Mouse (Mus musculus) kidney, postnatal 0 days (tissue): ENCODE results near the gene Suclg2. TPM values are rescaled to one million over a fixed set of nuclear protein-coding genes. Genes with fewer than 3 reads are reported as not detected.

Source experiments
- ATAC-seq: fragments of 200-750 bp; cut with Nextera tagmentation; replicated peaks from 2 replicates; pipeline ENCODE4 v1.8.0; 2017; ENCODE audit warnings: low read depth, moderate number of reproducible peaks, moderate TSS enrichment, moderate library complexity; ENCODE audit not compliant: low FRiP score
- DNase-seq: peaks from one replicate; pipeline ENCODE4 v3.0.0-alpha.2; 2016; ENCODE audit warnings: low spot score
- H3K27ac ChIP-seq: fragments of 300-500 bp; sonication (generic); 2 replicates; pipeline ENCODE4 v1.5.1; 2014; ENCODE audit warnings: mild to moderate bottlenecking
- H3K27me3 ChIP-seq: fragments of 300-500 bp; sonication (generic); 2 replicates; pipeline ENCODE4 v1.6.1; 2014; ENCODE audit warnings: low read length, mixed read lengths; ENCODE audit not compliant: insufficient read depth
- H3K36me3 ChIP-seq: fragments of 300-500 bp; sonication (generic); 2 replicates; pipeline ENCODE4 v1.6.1; 2014; ENCODE audit warnings: low read length, mixed read lengths; ENCODE audit not compliant: insufficient read depth
- H3K4me1 ChIP-seq: fragments of 300-500 bp; sonication (generic); replicated peaks from 2 replicates; pipeline ENCODE4 v1.6.1; 2014; ENCODE audit warnings: antibody characterized with exemption, low read length, mixed read lengths; ENCODE audit not compliant: insufficient read depth
- H3K4me2 ChIP-seq: fragments of 300-500 bp; sonication (generic); 2 replicates; pipeline ENCODE4 v1.6.1; 2014; ENCODE audit warnings: mild to moderate bottlenecking, low read length, moderate library complexity, mixed read lengths
- H3K4me3 ChIP-seq: fragments of 300-500 bp; sonication (generic); replicated peaks from 2 replicates; pipeline ENCODE4 v1.5.1; 2014; ENCODE audit warnings: low read depth, low read length
- H3K9ac ChIP-seq: fragments of 300-500 bp; sonication (generic); 2 replicates; pipeline ENCODE4 v1.6.1; 2014; ENCODE audit warnings: low read depth, low read length
- H3K9me3 ChIP-seq: fragments of 300-500 bp; sonication (generic); replicated peaks from 2 replicates; pipeline ENCODE4 v1.6.1; 2016; ENCODE audit warnings: low read length, inconsistent platforms, mixed read lengths
- CTCF ChIP-seq: IDR thresholded peaks from 2 replicates; pipeline ENCODE4 v1.5.1; 2016; ENCODE audit warnings: antibody characterized with exemption, low read depth, mild to moderate bottlenecking, moderate library complexity
- WGBS: fragments of 180-500 bp; shearing (Covaris S2); extraction: QIAGEN DNeasy Blood & Tissue Kit; methylation state at CpG from one replicate; pipeline ENCODE4 v1.1.7; 2014; 5-methylcytosine and 5-hydroxymethylcytosine counted together
- polyA plus RNA-seq: library from polyadenylated mRNA; unstranded; fragments of >200 nt; fragmentation: Nextera tagmentation; extraction: Ambion mirVana; gene quantifications from 2 replicates; pipeline ENCODE4 v1.2.1, GENCODE M21; 2015

Gene Suclg2
- polyA plus RNA-seq, 1 experiment from 2014 or later = 143 TPM

- Histone ChIP-seq H3K27ac (no peak overlapping the region), H3K36me3 (no peaks in the 10 kb centered on the region), H3K4me1 (peaks cover 44% of the 10 kb centered on the region), H3K9ac (no peak overlapping the region), H3K4me2 (no peak overlapping the region), H3K27me3 (no peaks in the 10 kb centered on the region), H3K9me3 (no peaks in the 10 kb centered on the region), H3K4me3 (no peak overlapping the region)
- WGBS = 55% methylated on average over 4 of the region's 4 CpGs
- DNase-seq = no peak
- 0 out of 2 replicates have a peak, but pooled peaks have one; percentile 4 for ATAC-seq
- TF ChIP-seq CTCF = no peak
Observed at GRCm38 (mm10) chr6:95712081-95712480, 6.5 kb downstream of the Suclg2 start.

GRCm38 (mm10) chr6:95711671-95712070, 6.9 kb downstream of the Suclg2 start:
- no peak overlapping the region for H3K4me2 ChIP-seq
- H3K27ac ChIP-seq = no peak overlapping the region
- H3K9me3 ChIP-seq = no peaks in the 10 kb centered on the region
- H3K4me3 ChIP-seq = no peak overlapping the region
- peak; percentile 39 for DNase-seq
- peak; percentile 58 for ATAC-seq
- H3K27me3 ChIP-seq = no peaks in the 10 kb centered on the region
- peaks cover 40% of the 10 kb centered on the region for H3K4me1 ChIP-seq
- no peak overlapping the region for H3K9ac ChIP-seq
- 38% methylated on average over 3 of the region's 3 CpGs for WGBS
- H3K36me3 ChIP-seq = no peaks in the 10 kb centered on the region
- TF ChIP-seq CTCF = no peak

DNA sequence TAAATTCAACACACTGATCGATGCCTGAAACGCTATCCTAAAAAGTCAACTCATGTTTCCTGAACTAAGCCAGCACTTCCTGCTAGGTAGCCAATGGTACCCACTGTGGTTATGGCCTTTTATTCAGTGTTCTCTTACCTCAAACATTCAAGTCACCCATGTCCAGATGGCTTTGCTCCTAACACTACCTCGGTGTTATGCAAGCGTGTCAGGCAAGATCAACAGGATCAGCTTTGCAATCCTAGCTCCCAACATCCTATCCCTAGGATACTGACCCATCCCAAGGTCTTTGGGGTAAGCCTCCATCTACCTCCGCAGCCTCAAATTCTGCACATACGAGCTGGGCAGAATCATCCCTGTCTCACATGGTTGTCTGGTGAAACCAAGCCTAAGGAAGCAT, 7.7 kb downstream of the Suclg2 start:
- peaks cover 40% of the 10 kb centered on the region for H3K4me1 ChIP-seq
- TF ChIP-seq CTCF = no peak
- WGBS = 57% methylated on average over 6 of the region's 6 CpGs
- H3K4me2 ChIP-seq = no peak overlapping the region
- DNase-seq (no peak), ATAC-seq (no peak)
- H3K9ac ChIP-seq = no peak overlapping the region
- H3K27ac ChIP-seq = no peak overlapping the region
- H3K4me3 ChIP-seq = no peak overlapping the region
- H3K36me3 ChIP-seq = no peaks in the 10 kb centered on the region
- no peaks in the 10 kb centered on the region for H3K27me3 ChIP-seq
- no peaks in the 10 kb centered on the region for H3K9me3 ChIP-seq

- no peaks in the 10 kb centered on the region for H3K27me3 ChIP-seq
- no peak overlapping the region for H3K4me2 ChIP-seq
- TF ChIP-seq CTCF = no peak
- no peak overlapping the region for H3K9ac ChIP-seq
- ATAC-seq (no peak), DNase-seq (no peak)
- no peak overlapping the region for H3K4me3 ChIP-seq
- WGBS = 41% methylated on average over 4 of the region's 4 CpGs
- H3K36me3 ChIP-seq = no peaks in the 10 kb centered on the region
- peaks cover 36% of the 10 kb centered on the region for H3K4me1 ChIP-seq
- no peak overlapping the region for H3K27ac ChIP-seq
- H3K9me3 ChIP-seq = no peaks in the 10 kb centered on the region
Observed at GRCm38 (mm10) chr6:95709531-95709930, 9.1 kb downstream of the Suclg2 start.

GRCm38 (mm10) chr6:95709106-95709505, 9.5 kb downstream of the Suclg2 start:
- no peaks in the 10 kb centered on the region for H3K36me3 ChIP-seq
- no peak overlapping the region for H3K27ac ChIP-seq
- DNase-seq = peak; percentile 27
- 51% methylated on average over 5 of the region's 5 CpGs for WGBS
- no peak for TF ChIP-seq CTCF
- H3K4me1 ChIP-seq = peaks cover 33% of the 10 kb centered on the region
- H3K9ac ChIP-seq = no peak overlapping the region
- H3K9me3 ChIP-seq = no peaks in the 10 kb centered on the region
- H3K4me2 ChIP-seq = no peak overlapping the region
- ATAC-seq = no peak
- H3K27me3 ChIP-seq = no peaks in the 10 kb centered on the region
- no peak overlapping the region for H3K4me3 ChIP-seq

DNA sequence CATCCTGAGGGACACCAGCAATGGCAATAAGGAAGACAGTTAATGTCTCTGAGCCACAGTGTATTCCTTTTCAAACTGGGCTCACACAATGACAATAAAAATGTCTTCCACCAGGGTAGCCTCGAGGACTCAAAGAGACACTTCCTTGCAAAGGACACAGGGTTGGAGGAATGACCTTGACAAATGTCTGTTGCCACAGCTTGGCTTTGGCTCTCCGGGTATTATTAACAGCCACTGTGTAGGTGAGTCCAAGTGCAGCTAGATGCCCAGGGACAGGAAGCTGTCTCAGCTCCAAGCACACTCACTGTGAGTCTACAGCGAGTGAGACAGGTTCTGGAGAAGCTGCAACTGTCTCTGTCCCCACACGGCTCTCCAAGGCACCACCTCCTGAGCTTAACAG, 14.0 kb downstream of the Suclg2 start:
- TF ChIP-seq CTCF = no peak
- 59% methylated on average over 4 of the region's 4 CpGs for WGBS
- H3K27me3 ChIP-seq = no peaks in the 10 kb centered on the region
- no peak overlapping the region for H3K9ac ChIP-seq
- ATAC-seq = 0 out of 2 replicates have a peak, but pooled peaks have one; percentile 33
- no peaks in the 10 kb centered on the region for H3K36me3 ChIP-seq
- no peak for DNase-seq
- H3K4me2 ChIP-seq = no peak overlapping the region
- H3K4me3 ChIP-seq = no peak overlapping the region
- H3K9me3 ChIP-seq = no peaks in the 10 kb centered on the region
- H3K4me1 ChIP-seq = peaks cover 11% of the 10 kb centered on the region; the same call in 1 of the 2 replicates
- H3K27ac ChIP-seq = no peak overlapping the region

GRCm38 (mm10) chr6:95702200-95702599, 16.4 kb downstream of the Suclg2 start:
- H3K4me1 ChIP-seq = peaks cover 12% of the 10 kb centered on the region; the same call in 1 of the 2 replicates
- no peaks in the 10 kb centered on the region for H3K36me3 ChIP-seq
- TF ChIP-seq CTCF = no peak
- H3K9ac ChIP-seq = 0 out of 2 replicates have a peak overlapping the region, but pooled peaks have one; percentile 2
- 0 out of 2 replicates have a peak overlapping the region, but pooled peaks have one; percentile 1 for H3K27ac ChIP-seq
- no peaks in the 10 kb centered on the region for H3K9me3 ChIP-seq
- H3K4me2 ChIP-seq = no peak overlapping the region
- 51% methylated on average over 9 of the region's 9 CpGs for WGBS
- H3K27me3 ChIP-seq = no peaks in the 10 kb centered on the region
- no peak overlapping the region for H3K4me3 ChIP-seq
- DNase-seq (no peak), ATAC-seq (no peak)
